Mouse (Mus musculus): Measurements from ENCODE around the gene Usp20.

DNA sequence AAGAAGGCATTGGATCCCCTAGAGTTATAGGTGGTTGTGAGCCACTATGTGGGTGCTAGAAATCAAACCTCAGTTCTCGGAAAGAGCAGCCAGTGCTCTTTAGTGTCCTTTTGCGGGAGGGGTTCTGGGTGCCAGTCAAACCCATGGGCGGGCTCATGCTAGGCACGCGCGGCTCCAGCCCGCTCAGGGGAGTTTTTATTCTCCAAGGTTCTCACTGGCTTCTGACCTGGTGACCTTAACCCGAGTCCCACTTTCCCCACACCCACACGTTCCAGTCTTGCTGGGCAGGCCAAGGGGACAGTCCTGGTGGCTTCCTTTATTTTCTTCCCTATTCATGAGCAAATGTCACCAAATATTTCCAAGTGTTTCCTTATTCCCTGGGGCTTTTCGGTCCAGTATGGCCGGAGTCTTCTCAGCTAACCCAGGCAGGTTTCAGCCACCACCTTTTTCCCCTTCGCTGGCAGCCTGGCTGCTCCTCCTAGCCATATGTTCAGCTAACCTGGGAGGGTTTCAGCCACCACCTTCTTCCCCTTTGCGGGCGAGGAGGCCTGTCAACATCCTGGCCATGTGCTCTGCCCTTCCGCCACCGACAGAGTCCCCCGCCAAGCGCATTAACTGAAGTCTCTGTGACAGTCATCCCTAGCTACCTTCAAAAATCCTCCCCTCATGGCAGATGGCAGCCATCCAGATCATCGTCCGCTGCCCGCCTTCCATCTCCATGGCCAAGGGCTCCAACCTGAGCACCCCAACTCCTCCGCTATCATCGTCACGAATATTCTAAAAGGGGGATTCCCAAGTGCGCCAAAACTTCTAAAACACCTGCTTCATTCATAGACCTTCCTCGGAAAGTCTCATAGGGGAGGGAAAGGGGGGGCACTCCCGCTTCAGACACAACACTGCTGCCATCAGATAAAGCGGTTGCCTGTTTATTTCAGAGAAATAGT is 79.0 kb downstream of the Usp20 start:
- TF ChIP-seq CEBPB (IDR thresholded peaks at IDR 0.05; ENCODE audit: insufficient read depth, poor library complexity, severe bottlenecking) (no peak), MYOD1 (IDR thresholded peaks at IDR 0.05; ENCODE audit: control insufficient read depth in 1 of 3, insufficient read length in 2 of 3, low read depth in 2 of 3) (no peak), POLR2AphosphoS2 (IDR thresholded peaks at IDR 0.05; ENCODE audit: insufficient read length, low read depth) (no peak), TCF12 (IDR thresholded peaks at IDR 0.05; ENCODE audit: insufficient read depth, poor library complexity, severe bottlenecking) (no peak), MAX (IDR thresholded peaks at IDR 0.05; ENCODE audit: low read depth) (no peak)

Data from myocyte (in vitro differentiated cells).